Mouse (Mus musculus) forebrain, embryonic 13.5 days (tissue): ENCODE measurements around the gene Osbpl10. TPM values are rescaled to one million over a fixed set of nuclear protein-coding genes. Genes with fewer than 3 reads are reported as not detected.

Source experiments
- ATAC-seq: fragments of 200-750 bp; cut with Nextera tagmentation; 2 replicates; pipeline ENCODE4 v1.8.0; 2017
- H3K27ac ChIP-seq: fragments of 300-500 bp; sonication (generic); 2 replicates; pipeline ENCODE4 v1.5.1; 2015; ENCODE audit warnings: inconsistent platforms, mild to moderate bottlenecking, moderate library complexity
- H3K27me3 ChIP-seq: fragments of 300-500 bp; sonication (generic); 2 replicates; pipeline ENCODE4 v1.6.1; 2015; ENCODE audit warnings: mild to moderate bottlenecking, inconsistent platforms
- H3K36me3 ChIP-seq: fragments of 300-500 bp; sonication (generic); 2 replicates; pipeline ENCODE4 v1.6.1; 2015; ENCODE audit warnings: mild to moderate bottlenecking, inconsistent platforms; ENCODE audit not compliant: poor library complexity, severe bottlenecking
- H3K4me1 ChIP-seq: fragments of 300-500 bp; sonication (generic); 2 replicates; pipeline ENCODE4 v1.6.1; 2015; ENCODE audit warnings: inconsistent platforms
- H3K4me2 ChIP-seq: fragments of 300-500 bp; sonication (generic); 2 replicates; pipeline ENCODE4 v1.6.1; 2015; ENCODE audit warnings: inconsistent platforms, mild to moderate bottlenecking, moderate library complexity
- H3K4me3 ChIP-seq: fragments of 300-500 bp; sonication (generic); 2 replicates; pipeline ENCODE4 v1.5.1; 2015; ENCODE audit warnings: mild to moderate bottlenecking, inconsistent platforms
- H3K9ac ChIP-seq: fragments of 300-500 bp; sonication (generic); 2 replicates; pipeline ENCODE4 v1.6.1; 2015; ENCODE audit warnings: mild to moderate bottlenecking, inconsistent platforms
- H3K9me3 ChIP-seq: fragments of 300-500 bp; sonication (generic); replicated peaks from 2 replicates; pipeline ENCODE4 v1.6.1; 2016; ENCODE audit warnings: inconsistent platforms
- WGBS: fragments of 180-500 bp; shearing (Covaris S2); methylation state at CpG from one replicate; pipeline ENCODE4 v1.1.7; 2015; 5-methylcytosine and 5-hydroxymethylcytosine counted together
- polyA plus RNA-seq: library from polyadenylated mRNA; unstranded; fragments of >200 nt; fragmentation: Nextera tagmentation; extraction: Ambion mirVana; gene quantifications from 2 replicates; pipeline ENCODE4 v1.2.1, GENCODE M21; 2015

Osbpl10 gene
- polyA plus RNA-seq, 1 experiment from 2014 or later, result 0.92 TPM

DNA sequence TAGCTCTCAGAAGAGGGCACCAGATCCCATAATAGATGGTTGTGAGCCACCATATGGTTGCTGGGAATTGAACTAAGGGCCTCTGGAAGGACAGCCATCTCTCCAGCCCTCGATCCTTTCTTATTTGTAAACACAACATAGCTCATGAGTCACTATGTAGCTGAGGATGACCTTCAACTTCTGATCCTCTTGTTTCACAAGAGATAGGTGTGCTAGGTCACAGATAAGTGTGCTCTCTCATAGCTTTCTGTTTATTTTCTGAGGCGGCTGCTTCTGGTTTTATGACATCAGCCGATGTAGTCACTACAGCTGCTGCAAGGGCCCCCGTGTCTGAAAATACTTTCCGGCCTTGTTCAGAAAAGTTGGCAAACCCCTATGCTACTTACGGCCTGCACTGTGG lies 64.2 kb downstream of the Osbpl10 start:
- no peak overlapping the region for H3K4me2 ChIP-seq
- H3K36me3 ChIP-seq, result no peaks in the 10 kb centered on the region
- H3K27ac ChIP-seq, result no peak overlapping the region
- H3K9ac ChIP-seq, result no peak overlapping the region
- WGBS, result 96% methylated on average over 6 of the region's 6 CpGs
- no peaks in the 10 kb centered on the region; the same call in 1 of the 2 replicates for H3K27me3 ChIP-seq
- no peaks in the 10 kb centered on the region for H3K9me3 ChIP-seq
- H3K4me3 ChIP-seq, result no peak overlapping the region
- peaks cover 21% of the 10 kb centered on the region for H3K4me1 ChIP-seq
- ATAC-seq, result no peak

DNA sequence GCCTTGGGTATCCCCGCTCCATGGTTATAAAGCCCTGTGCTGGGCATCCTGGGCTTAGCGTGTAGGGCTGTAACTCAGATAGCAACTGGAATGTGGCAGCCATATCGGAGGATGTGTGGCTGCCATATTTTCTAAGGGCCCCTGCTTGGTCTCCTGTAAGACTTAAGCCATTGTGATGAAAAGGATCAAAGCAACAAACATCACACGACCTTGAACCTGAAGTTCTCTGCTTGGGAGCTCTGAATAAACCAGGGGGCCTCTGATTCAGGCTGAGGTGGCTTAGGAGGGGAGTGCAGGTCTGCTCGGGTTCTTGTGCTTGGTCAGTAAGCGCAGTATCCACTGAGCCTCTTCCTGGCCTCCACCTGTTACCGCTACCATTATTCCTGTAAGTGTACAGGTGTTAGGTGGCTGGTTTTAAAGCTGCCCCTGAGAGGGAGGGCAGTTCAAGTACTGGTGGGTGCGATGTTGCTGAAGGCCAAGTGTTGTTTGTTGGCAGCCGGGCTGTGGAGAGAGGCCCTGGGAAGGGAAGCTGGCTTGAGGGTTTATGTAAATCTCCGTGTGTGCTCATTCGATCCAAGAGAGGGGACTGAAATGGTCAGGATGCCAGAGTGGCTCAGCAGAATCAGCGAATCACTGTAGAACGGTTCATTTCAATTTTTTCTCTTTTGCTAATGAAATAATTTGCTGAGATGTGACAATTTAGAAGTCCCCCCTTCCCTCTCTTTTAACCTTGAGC lies 64.8 kb downstream of the Osbpl10 start:
- H3K9ac ChIP-seq, result no peak overlapping the region
- H3K9me3 ChIP-seq, result no peaks in the 10 kb centered on the region
- no peak for ATAC-seq
- no peaks in the 10 kb centered on the region for H3K36me3 ChIP-seq
- no peaks in the 10 kb centered on the region; the same call in 1 of the 2 replicates for H3K27me3 ChIP-seq
- H3K4me3 ChIP-seq, result no peak overlapping the region
- H3K4me1 ChIP-seq, result peaks cover 17% of the 10 kb centered on the region
- H3K27ac ChIP-seq, result no peak overlapping the region
- 82% methylated on average over 13 of the region's 13 CpGs for WGBS
- no peak overlapping the region for H3K4me2 ChIP-seq

DNA sequence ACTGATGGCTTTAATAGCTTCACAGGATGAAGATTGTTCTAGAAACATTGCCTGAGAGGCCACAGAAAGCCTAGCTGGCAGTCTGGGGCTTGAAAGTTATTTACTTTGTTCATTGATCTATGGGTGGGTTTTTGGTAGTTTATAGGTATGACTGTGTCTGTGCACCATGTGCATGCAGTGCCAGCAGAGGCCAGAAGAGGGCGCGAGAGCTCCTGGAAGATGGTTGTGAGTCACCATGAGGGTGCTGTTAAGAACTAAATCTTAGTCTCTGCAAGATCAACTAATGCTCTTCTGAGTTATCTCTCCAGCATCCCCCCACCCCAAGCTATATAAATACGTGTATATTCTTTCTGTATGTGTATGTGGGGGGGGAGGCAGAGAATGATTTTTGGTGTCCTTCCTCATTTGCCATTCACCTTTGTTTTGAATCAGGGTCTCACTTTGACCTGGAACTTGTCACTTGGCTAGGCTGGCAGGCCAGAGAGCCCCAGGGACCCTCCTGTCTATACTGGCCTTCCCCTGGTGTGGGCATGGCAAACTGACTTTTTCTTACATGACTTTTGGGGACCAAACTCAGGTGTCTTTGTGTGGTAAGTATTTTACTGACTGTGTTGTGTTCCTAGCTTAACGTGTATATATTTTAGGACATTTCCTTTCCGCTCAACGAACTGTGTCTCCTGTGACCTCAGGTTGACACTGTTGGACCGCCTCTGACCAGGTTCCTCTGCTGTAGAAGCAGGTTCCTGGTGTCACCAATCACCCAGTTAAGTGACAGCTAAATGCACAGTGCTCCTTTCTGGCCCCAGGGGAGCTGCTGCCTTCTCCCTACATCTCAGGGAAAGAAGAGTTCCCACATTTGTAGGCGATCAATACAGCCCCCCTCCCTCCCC lies 65.8 kb downstream of the Osbpl10 start:
- Histone ChIP-seq H3K27ac (no peak overlapping the region), H3K9me3 (no peaks in the 10 kb centered on the region), H3K4me3 (no peak overlapping the region), H3K36me3 (no peaks in the 10 kb centered on the region), H3K9ac (no peak overlapping the region), H3K4me2 (no peak overlapping the region), H3K27me3 (no peaks in the 10 kb centered on the region; the same call in 1 of the 2 replicates), H3K4me1 (peaks cover 10% of the 10 kb centered on the region)
- 87% methylated on average over 8 of the region's 8 CpGs for WGBS
- no peak for ATAC-seq

DNA sequence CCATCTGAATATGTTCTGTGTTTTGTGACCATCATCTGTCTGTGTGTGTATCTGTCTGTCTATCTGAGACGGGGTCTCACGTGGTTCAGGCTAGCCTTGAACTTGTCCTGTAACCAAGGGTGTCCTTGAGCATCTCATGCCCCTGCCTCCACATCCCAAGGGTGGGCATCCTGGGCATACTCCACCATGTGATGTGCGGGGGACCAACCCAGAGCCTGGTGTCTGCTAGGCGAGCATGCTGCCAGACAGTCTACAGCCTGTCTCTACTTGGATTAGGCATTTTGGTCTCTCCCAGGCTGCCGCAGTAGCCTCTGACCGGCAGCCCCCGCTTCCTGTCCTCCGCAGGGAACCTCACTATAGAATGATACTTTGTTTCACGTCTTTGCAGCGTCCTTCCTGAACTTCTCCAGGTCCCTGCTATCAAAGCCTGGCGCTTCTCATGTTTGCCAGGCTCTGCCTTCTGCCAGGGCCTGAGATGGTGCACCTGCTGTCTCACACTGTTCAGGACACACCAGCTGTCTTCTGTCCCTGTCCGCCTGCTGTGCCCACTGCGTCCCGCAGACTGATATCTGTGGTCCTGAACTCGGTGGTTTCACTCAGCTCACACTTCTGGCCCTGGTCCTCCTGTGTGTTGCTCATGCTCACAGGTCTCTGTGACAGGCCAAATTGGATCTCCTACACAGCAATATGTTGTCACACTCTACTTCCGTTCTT lies 66.9 kb downstream of the Osbpl10 start:
- Histone ChIP-seq H3K9me3 (no peaks in the 10 kb centered on the region), H3K36me3 (no peaks in the 10 kb centered on the region), H3K27me3 (no peaks in the 10 kb centered on the region; the same call in 1 of the 2 replicates), H3K4me3 (no peak overlapping the region), H3K9ac (0 out of 2 replicates have a peak overlapping the region, but pooled peaks have one; percentile 9), H3K4me1 (peaks cover 3% of the 10 kb centered on the region; the same call in 1 of the 2 replicates), H3K4me2 (no peak overlapping the region), H3K27ac (no peak overlapping the region)
- 70% methylated on average over 16 of the region's 16 CpGs for WGBS
- ATAC-seq, result peak; percentile 48; the same call in 1 of the 2 replicates

DNA sequence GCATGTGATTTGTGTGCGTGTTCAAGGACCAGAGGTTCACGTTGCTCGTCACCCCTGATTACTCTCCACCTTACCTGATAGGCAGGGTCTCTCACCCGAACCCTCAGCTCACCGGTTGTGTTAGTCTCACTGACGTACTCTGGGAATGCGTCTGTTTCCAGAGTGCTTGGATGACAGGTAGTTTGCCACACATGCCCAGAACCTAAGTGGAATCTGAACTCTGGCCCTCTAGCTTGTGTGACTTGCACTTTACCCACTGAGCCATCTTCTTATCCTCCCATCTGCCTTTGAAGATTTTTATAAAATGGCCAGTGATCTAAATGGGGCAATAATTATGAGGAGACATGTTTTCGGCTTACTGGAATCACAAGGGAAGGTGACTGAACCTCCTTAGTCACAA lies 68.3 kb downstream of the Osbpl10 start:
- peaks cover 6% of the 10 kb centered on the region; the same call in 1 of the 2 replicates for H3K4me1 ChIP-seq
- H3K36me3 ChIP-seq, result no peaks in the 10 kb centered on the region
- no peak overlapping the region for H3K4me2 ChIP-seq
- no peak overlapping the region for H3K4me3 ChIP-seq
- no peaks in the 10 kb centered on the region for H3K9me3 ChIP-seq
- no peaks in the 10 kb centered on the region for H3K27me3 ChIP-seq
- ATAC-seq, result no peak
- 86% methylated on average over 8 of the region's 8 CpGs for WGBS
- no peak overlapping the region for H3K27ac ChIP-seq
- no peak overlapping the region for H3K9ac ChIP-seq

DNA sequence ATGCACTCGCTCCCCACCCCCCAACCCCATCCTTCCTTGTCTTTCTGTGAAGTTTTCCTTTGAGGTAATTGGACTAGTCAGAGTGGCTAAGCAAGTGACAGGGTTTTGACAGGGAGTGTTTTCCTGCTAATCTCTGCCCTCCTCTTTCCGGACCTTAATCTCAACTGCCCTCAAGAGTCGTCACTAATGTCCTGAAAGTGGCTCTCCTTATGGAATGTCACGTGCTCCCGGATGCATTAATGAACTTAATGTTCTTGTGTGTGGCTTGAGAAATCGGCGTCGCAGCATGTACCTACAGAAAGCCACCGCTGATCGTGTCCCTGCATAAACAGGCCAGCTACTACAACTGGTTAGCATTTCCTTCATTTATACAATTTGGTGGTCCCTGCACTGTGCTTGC lies 70.0 kb downstream of the Osbpl10 start:
- WGBS, result 40% methylated on average over 10 of the region's 10 CpGs
- ATAC-seq, result no peak

DNA sequence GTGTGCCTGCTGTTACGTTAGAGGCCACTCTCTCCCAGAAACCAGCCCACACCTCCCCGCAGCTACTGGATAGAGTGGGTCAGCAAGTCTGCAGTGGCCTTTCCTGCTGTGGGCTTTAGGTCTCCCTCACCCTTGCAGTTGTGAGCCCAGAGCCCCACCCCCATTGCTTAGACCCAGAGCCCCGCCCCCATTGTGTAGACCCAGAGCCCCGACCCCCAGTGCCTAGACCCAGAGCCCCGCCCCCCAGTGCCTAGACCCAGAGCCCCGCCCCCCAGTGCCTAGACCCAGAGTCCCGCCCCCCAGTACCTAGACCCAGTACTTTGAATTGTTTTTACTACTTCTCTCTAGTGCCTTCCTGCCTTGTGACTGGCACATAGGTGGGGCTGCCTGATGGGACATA lies 70.5 kb downstream of the Osbpl10 start:
- no peaks in the 10 kb centered on the region for H3K9me3 ChIP-seq
- ATAC-seq, result no peak
- no peak overlapping the region for H3K4me2 ChIP-seq
- peaks cover 6% of the 10 kb centered on the region; the same call in 1 of the 2 replicates for H3K4me1 ChIP-seq
- H3K27ac ChIP-seq, result no peak overlapping the region
- H3K4me3 ChIP-seq, result no peak overlapping the region
- no peaks in the 10 kb centered on the region for H3K27me3 ChIP-seq
- WGBS, result 47% methylated on average over 7 of the region's 7 CpGs
- H3K36me3 ChIP-seq, result no peaks in the 10 kb centered on the region
- no peak overlapping the region for H3K9ac ChIP-seq

More for the DNA sequence above, 70.0 kb downstream of the Osbpl10 start:
- Histone ChIP-seq H3K27me3 (no peaks in the 10 kb centered on the region), H3K9me3 (no peaks in the 10 kb centered on the region), H3K27ac (no peak overlapping the region), H3K36me3 (no peaks in the 10 kb centered on the region), H3K9ac (no peak overlapping the region), H3K4me3 (no peak overlapping the region), H3K4me2 (no peak overlapping the region), H3K4me1 (peaks cover 6% of the 10 kb centered on the region; the same call in 1 of the 2 replicates)

DNA sequence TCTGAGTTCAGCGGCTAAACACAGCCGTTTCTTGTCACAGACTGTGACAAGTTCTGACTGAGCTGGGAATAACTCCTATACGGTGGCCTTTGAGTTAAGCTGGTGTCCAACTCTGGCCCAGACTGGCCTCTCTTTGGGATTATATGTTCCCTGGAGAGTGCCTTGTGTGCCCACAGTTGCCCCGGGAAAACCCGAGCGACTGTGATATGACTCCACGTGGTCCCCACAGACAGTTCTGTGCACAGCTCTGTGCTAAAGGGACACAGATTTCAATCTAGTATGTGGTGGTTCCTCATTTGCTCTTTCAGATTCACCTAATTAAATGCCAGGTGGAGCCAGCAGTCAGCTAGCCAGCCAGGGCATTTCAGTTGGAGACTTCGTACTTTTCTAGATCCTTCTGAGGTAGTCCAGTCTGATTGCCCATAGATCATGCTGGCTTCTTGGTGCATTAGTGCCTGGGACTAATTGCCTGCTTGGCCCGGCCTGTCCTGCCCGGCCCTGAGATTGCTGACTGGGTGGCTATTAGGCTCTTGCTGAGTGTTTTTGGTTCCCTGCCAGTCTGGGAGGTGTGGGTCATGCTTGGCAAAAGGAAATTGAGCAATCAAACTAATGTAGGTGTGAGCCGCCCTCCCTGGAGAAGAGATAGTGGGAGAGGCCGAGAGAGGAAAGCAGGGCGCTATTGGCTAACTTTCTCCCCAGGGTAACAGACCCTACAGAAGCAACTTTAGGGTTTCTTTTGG lies 71.8 kb downstream of the Osbpl10 start:
- Histone ChIP-seq H3K36me3 (no peaks in the 10 kb centered on the region), H3K9ac (no peak overlapping the region), H3K4me1 (peaks cover 15% of the 10 kb centered on the region), H3K9me3 (no peaks in the 10 kb centered on the region), H3K27me3 (no peaks in the 10 kb centered on the region), H3K27ac (no peak overlapping the region), H3K4me3 (no peak overlapping the region), H3K4me2 (no peak overlapping the region)
- 78% methylated on average over 13 of the region's 13 CpGs for WGBS
- no peak for ATAC-seq

DNA sequence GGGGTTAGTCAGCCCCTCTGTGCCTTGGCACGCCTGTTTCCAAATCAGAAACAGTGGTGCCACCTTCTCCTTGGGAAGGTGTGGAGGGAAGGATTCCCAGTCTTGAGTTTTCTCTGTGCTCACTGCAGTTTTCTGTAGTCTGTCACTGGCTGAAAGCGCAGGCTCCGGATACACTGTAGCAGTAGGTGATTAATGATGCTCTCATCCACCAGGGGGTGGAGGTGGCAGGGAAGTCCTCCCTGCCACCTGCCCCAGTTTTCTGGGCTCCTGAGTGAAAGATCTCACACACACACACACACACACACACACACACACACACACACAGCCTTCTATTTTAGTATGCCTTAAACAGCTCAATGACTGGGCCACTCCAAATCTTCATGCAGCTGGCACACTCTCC lies 73.6 kb downstream of the Osbpl10 start:
- no peaks in the 10 kb centered on the region for H3K36me3 ChIP-seq
- H3K4me2 ChIP-seq, result no peak overlapping the region
- no peak for ATAC-seq
- H3K9me3 ChIP-seq, result no peaks in the 10 kb centered on the region
- H3K4me3 ChIP-seq, result no peak overlapping the region
- 85% methylated on average over 3 of the region's 3 CpGs for WGBS
- no peaks in the 10 kb centered on the region for H3K27me3 ChIP-seq
- H3K9ac ChIP-seq, result no peak overlapping the region
- no peak overlapping the region for H3K27ac ChIP-seq
- peaks cover 20% of the 10 kb centered on the region for H3K4me1 ChIP-seq

DNA sequence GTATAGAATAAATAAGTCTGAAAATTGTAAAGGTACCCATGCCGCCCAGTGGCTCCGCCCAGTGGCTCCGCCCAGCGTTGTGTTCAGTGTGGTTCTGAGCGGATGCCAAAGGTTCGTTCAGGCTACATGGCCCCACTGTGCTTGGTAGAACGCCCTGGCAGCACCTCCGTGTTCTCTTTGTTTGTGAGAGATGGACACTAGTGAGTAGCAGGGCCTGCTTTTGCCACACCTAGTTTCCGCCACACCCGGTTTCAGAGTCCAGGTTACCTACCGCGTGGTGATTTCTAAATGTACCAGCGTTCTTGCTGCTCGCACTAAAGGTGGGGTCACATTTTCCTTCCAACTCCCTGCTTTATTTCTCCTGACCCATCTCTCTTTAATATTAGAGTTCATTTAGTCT lies 75.4 kb downstream of the Osbpl10 start:
- H3K9ac ChIP-seq, result no peak overlapping the region
- no peaks in the 10 kb centered on the region for H3K36me3 ChIP-seq
- no peaks in the 10 kb centered on the region for H3K27me3 ChIP-seq
- peaks cover 17% of the 10 kb centered on the region for H3K4me1 ChIP-seq
- no peak for ATAC-seq
- 94% methylated on average over 14 of the region's 14 CpGs for WGBS
- H3K27ac ChIP-seq, result no peak overlapping the region
- H3K4me3 ChIP-seq, result no peak overlapping the region
- 0 out of 2 replicates have a peak, but pooled peaks cover 2% of the 10 kb centered on the region for H3K9me3 ChIP-seq
- H3K4me2 ChIP-seq, result no peak overlapping the region

DNA sequence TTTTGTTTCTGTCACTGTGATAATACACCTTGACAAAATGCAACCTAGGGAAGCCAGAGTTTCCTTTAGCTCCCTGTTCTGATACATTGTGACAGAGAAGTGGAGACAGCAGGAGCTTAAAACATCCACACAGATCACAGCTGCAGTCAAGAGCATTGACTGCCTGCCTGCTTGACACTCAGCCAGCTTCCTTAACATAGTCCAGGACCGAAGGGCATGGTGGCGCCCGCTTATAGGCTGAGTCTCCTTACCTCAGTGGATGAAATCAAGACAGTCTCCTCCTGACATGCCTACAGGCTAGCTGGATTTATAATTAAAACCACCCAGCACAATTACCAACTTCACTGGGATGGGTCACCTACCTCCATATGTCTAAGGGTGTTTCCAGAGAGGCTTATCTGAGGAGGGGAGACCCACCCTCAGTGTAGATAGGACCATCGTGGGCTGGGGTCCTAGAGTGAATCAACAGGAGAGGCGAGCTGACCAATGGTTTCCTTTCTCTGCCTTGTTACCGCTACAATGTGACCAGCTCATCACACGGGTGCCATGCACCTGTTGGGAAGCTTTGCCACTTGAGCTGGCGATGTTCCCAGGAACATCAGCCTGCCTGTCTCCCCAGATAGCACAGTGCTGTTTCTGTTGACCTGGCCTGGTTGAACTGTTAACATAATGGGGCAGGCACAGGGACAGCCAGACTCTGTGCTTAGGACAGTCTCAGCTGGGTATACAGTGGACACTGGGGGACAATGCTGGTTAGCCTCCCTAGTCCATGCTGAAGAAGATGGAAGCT lies 76.9 kb downstream of the Osbpl10 start:
- Histone ChIP-seq H3K36me3 (no peaks in the 10 kb centered on the region), H3K4me1 (peaks cover 16% of the 10 kb centered on the region), H3K9ac (no peak overlapping the region), H3K27ac (no peak overlapping the region), H3K4me2 (no peak overlapping the region), H3K4me3 (no peak overlapping the region), H3K27me3 (no peaks in the 10 kb centered on the region), H3K9me3 (0 out of 2 replicates have a peak, but pooled peaks cover 2% of the 10 kb centered on the region)
- WGBS, result 83% methylated on average over 8 of the region's 8 CpGs
- no peak for ATAC-seq
